Mouse (Mus musculus) neural tube, embryonic 11.5 days (tissue): ENCODE data around the gene Defb28. TPM values are rescaled to one million over a fixed set of nuclear protein-coding genes. Genes with fewer than 3 reads are reported as not detected.
A peak's percentile ranks its signal among the peaks of the same experiment; 100 is the strongest.

Experiments used
- ATAC-seq: fragments of 200-750 bp; cut with Nextera tagmentation; 2 replicates; pipeline ENCODE4 v1.8.0; 2017; ENCODE audit warnings: moderate number of reproducible peaks, mild to moderate bottlenecking, moderate TSS enrichment, moderate library complexity; ENCODE audit not compliant: insufficient read depth, low FRiP score, low TSS enrichment
- DNase-seq: peaks from one replicate; pipeline ENCODE4 v3.0.0-alpha.2; 2015; ENCODE audit warnings: low spot score
- H3K27ac ChIP-seq: fragments of 300-500 bp; sonication (generic); 2 replicates; pipeline ENCODE4 v1.5.1; 2014; ENCODE audit warnings: low read depth, mild to moderate bottlenecking, low read length
- H3K27me3 ChIP-seq: fragments of 300-500 bp; sonication (generic); 2 replicates; pipeline ENCODE4 v1.6.1; 2014; ENCODE audit warnings: mild to moderate bottlenecking, low read length, mixed read lengths; ENCODE audit not compliant: control insufficient read depth, insufficient read depth
- H3K36me3 ChIP-seq: fragments of 300-500 bp; sonication (generic); 2 replicates; pipeline ENCODE4 v1.6.1; 2014; ENCODE audit warnings: mild to moderate bottlenecking, low read length, moderate library complexity, mixed read lengths; ENCODE audit not compliant: control insufficient read depth, insufficient read depth
- H3K4me1 ChIP-seq: fragments of 300-500 bp; sonication (generic); 2 replicates; pipeline ENCODE4 v1.6.1; 2014; ENCODE audit warnings: low read length, mixed read lengths; ENCODE audit not compliant: control insufficient read depth, insufficient read depth
- H3K4me2 ChIP-seq: fragments of 300-500 bp; sonication (generic); 2 replicates; pipeline ENCODE4 v1.6.1; 2014; ENCODE audit warnings: low read depth, mild to moderate bottlenecking, moderate library complexity
- H3K4me3 ChIP-seq: fragments of 300-500 bp; sonication (generic); 2 replicates; pipeline ENCODE4 v1.5.1; 2014; ENCODE audit warnings: low read depth, low read length
- H3K9ac ChIP-seq: fragments of 300-500 bp; sonication (generic); 2 replicates; pipeline ENCODE4 v1.6.1; 2014; ENCODE audit warnings: mild to moderate bottlenecking, low read length
- H3K9me3 ChIP-seq: fragments of 300-500 bp; sonication (generic); 2 replicates; pipeline ENCODE4 v1.6.1; 2016; ENCODE audit warnings: low read length; ENCODE audit not compliant: control insufficient read depth
- WGBS: fragments of 180-500 bp; shearing (Covaris S2); extraction: QIAGEN DNeasy Blood & Tissue Kit; methylation state at CpG from one replicate; pipeline ENCODE4 v1.1.7; 2014; 5-methylcytosine and 5-hydroxymethylcytosine counted together
- polyA plus RNA-seq: library from polyadenylated mRNA; unstranded; fragments of >200 nt; fragmentation: Nextera tagmentation; extraction: Ambion mirVana; gene quantifications from 2 replicates; pipeline ENCODE4 v1.2.1, GENCODE M21; 2014

Gene Defb28
- polyA plus RNA-seq, 1 experiment from 2014 or later, result not detected

- 80% methylated on average over 4 of the region's 4 CpGs for WGBS
- H3K4me3 ChIP-seq, result no peak overlapping the region
- H3K4me1 ChIP-seq, result no peaks in the 10 kb centered on the region
- H3K36me3 ChIP-seq, result no peaks in the 10 kb centered on the region
- no peak overlapping the region for H3K27ac ChIP-seq
- ATAC-seq (no peak), DNase-seq (no peak)
- no peaks in the 10 kb centered on the region for H3K27me3 ChIP-seq
- no peak overlapping the region for H3K9ac ChIP-seq
- H3K4me2 ChIP-seq, result no peak overlapping the region
- no peaks in the 10 kb centered on the region for H3K9me3 ChIP-seq
Observed at GRCm38 (mm10) chr2:152543478-152543877, 25.4 kb downstream of the Defb28 start.

- no peak for ATAC-seq
Observed at GRCm38 (mm10) chr2:152544691-152545090, 26.6 kb downstream of the Defb28 start.

GRCm38 (mm10) chr2:152548124-152548523 is 30.1 kb downstream of the Defb28 start:
- H3K4me3 ChIP-seq, result no peak overlapping the region
- no peaks in the 10 kb centered on the region for H3K4me1 ChIP-seq
- no peak overlapping the region for H3K9ac ChIP-seq
- DNase-seq (no peak), ATAC-seq (no peak)
- no peaks in the 10 kb centered on the region for H3K9me3 ChIP-seq
- WGBS, result 78% methylated on average over 5 of the region's 5 CpGs
- H3K27ac ChIP-seq, result no peak overlapping the region
- no peaks in the 10 kb centered on the region for H3K27me3 ChIP-seq
- H3K4me2 ChIP-seq, result no peak overlapping the region
- no peaks in the 10 kb centered on the region for H3K36me3 ChIP-seq

More at GRCm38 (mm10) chr2:152544691-152545090, 26.6 kb downstream of the Defb28 start:
- Histone ChIP-seq H3K36me3 (no peaks in the 10 kb centered on the region), H3K9ac (no peak overlapping the region), H3K27ac (no peak overlapping the region), H3K4me3 (no peak overlapping the region), H3K4me1 (no peaks in the 10 kb centered on the region), H3K9me3 (no peaks in the 10 kb centered on the region), H3K4me2 (no peak overlapping the region), H3K27me3 (no peaks in the 10 kb centered on the region)
- DNase-seq, result peak; percentile 51
- 25% methylated on average over 4 of the region's 4 CpGs for WGBS

- DNase-seq (peak; percentile 73), ATAC-seq (no peak)
- H3K27me3 ChIP-seq, result no peaks in the 10 kb centered on the region
- 16% methylated on average over 16 of the region's 16 CpGs for WGBS
- H3K4me1 ChIP-seq, result no peaks in the 10 kb centered on the region
- no peak overlapping the region for H3K4me2 ChIP-seq
- no peak overlapping the region for H3K27ac ChIP-seq
- H3K4me3 ChIP-seq, result no peak overlapping the region
- no peaks in the 10 kb centered on the region for H3K9me3 ChIP-seq
- no peaks in the 10 kb centered on the region for H3K36me3 ChIP-seq
- H3K9ac ChIP-seq, result no peak overlapping the region
Observed at GRCm38 (mm10) chr2:152553774-152554423, 35.8 kb downstream of the Defb28 start.

- ATAC-seq, result no peak
- no peaks in the 10 kb centered on the region for H3K9me3 ChIP-seq
- 85% methylated on average over 7 of the region's 7 CpGs for WGBS
- H3K4me2 ChIP-seq, result no peak overlapping the region
- H3K4me3 ChIP-seq, result no peak overlapping the region
- no peak for DNase-seq
- H3K4me1 ChIP-seq, result no peaks in the 10 kb centered on the region
- H3K9ac ChIP-seq, result no peak overlapping the region
- no peak overlapping the region for H3K27ac ChIP-seq
- H3K36me3 ChIP-seq, result no peaks in the 10 kb centered on the region
- no peaks in the 10 kb centered on the region for H3K27me3 ChIP-seq
Observed at GRCm38 (mm10) chr2:152556655-152557054, 38.6 kb downstream of the Defb28 start.

- no peaks in the 10 kb centered on the region for H3K27me3 ChIP-seq
- WGBS, result 92% methylated on average over 5 of the region's 5 CpGs
- no peaks in the 10 kb centered on the region for H3K36me3 ChIP-seq
- H3K4me1 ChIP-seq, result no peaks in the 10 kb centered on the region
- H3K27ac ChIP-seq, result no peak within 1 kb of the TSS
- H3K4me2 ChIP-seq, result no peak within 1 kb of the TSS
- H3K9me3 ChIP-seq, result no peaks in the 10 kb centered on the region
- H3K9ac ChIP-seq, result no peak within 1 kb of the TSS
- H3K4me3 ChIP-seq, result no peak within 1 kb of the TSS
- no peak for ATAC-seq
- no peak for DNase-seq
Observed at GRCm38 (mm10) chr2:152569038-152569437, 51.0 kb downstream of the Defb28 start, which contains the start of gene Gm17416. Gene Gm17416 (plus strand): TSS chr2:152569338.

- ATAC-seq (no peak), DNase-seq (no peak)
- no peak overlapping the region for H3K4me2 ChIP-seq
- H3K9me3 ChIP-seq, result no peaks in the 10 kb centered on the region
- no peaks in the 10 kb centered on the region for H3K36me3 ChIP-seq
- WGBS, result 84% methylated on average over 4 of the region's 4 CpGs
- H3K4me3 ChIP-seq, result no peak overlapping the region
- no peak overlapping the region for H3K9ac ChIP-seq
- H3K27ac ChIP-seq, result no peak overlapping the region
- H3K4me1 ChIP-seq, result no peaks in the 10 kb centered on the region
- H3K27me3 ChIP-seq, result no peaks in the 10 kb centered on the region
Observed at GRCm38 (mm10) chr2:152569881-152570280, 51.8 kb downstream of the Defb28 start.

- H3K9me3 ChIP-seq, result no peaks in the 10 kb centered on the region
- H3K4me3 ChIP-seq, result no peak overlapping the region
- no peak overlapping the region for H3K27ac ChIP-seq
- no peaks in the 10 kb centered on the region for H3K36me3 ChIP-seq
- H3K9ac ChIP-seq, result no peak overlapping the region
- no peak for ATAC-seq
- H3K4me2 ChIP-seq, result no peak overlapping the region
- 81% methylated on average over 6 of the region's 6 CpGs for WGBS
- no peak for DNase-seq
- H3K27me3 ChIP-seq, result no peaks in the 10 kb centered on the region
- no peaks in the 10 kb centered on the region for H3K4me1 ChIP-seq
Observed at GRCm38 (mm10) chr2:152570313-152570712, 52.3 kb downstream of the Defb28 start.
